Mouse (Mus musculus) intestine, embryonic 16.5 days (tissue): Measurements from ENCODE around the gene Cenpe. TPM values are rescaled to one million over a fixed set of nuclear protein-coding genes. Genes with fewer than 3 reads are reported as not detected.
"Not testable (repeated sequence)": the region's sequence is repeated elsewhere in the genome, so short reads cannot be mapped to it uniquely, and the experiment has no call there.

Experiments used
- ATAC-seq: fragments of 200-750 bp; cut with Nextera tagmentation; 2 replicates; pipeline ENCODE4 v1.8.0; 2017; ENCODE audit warnings: moderate TSS enrichment, moderate library complexity
- H3K27ac ChIP-seq: fragments of 300-500 bp; sonication (generic); 2 replicates; pipeline ENCODE4 v1.5.1; 2014; ENCODE audit warnings: mild to moderate bottlenecking, low read length
- H3K27me3 ChIP-seq: fragments of 300-500 bp; sonication (generic); replicated peaks from 2 replicates; pipeline ENCODE4 v1.6.1; 2014; ENCODE audit warnings: low read length, control low read depth, mixed read lengths; ENCODE audit not compliant: control insufficient read depth, insufficient read depth
- H3K36me3 ChIP-seq: fragments of 300-500 bp; sonication (generic); 2 replicates; pipeline ENCODE4 v1.6.1; 2014; ENCODE audit warnings: low read length, control low read depth; ENCODE audit not compliant: control insufficient read depth, insufficient read depth
- H3K4me1 ChIP-seq: fragments of 300-500 bp; sonication (generic); 2 replicates; pipeline ENCODE4 v1.6.1; 2014; ENCODE audit warnings: low read length, control low read depth, mixed read lengths; ENCODE audit not compliant: control insufficient read depth, insufficient read depth
- H3K4me2 ChIP-seq: fragments of 300-500 bp; sonication (generic); 2 replicates; pipeline ENCODE4 v1.6.1; 2014; ENCODE audit warnings: low read depth, low read length, control low read depth
- H3K4me3 ChIP-seq: fragments of 300-500 bp; sonication (generic); 2 replicates; pipeline ENCODE4 v1.5.1; 2014; ENCODE audit warnings: mild to moderate bottlenecking, low read length
- H3K9ac ChIP-seq: fragments of 300-500 bp; sonication (generic); 2 replicates; pipeline ENCODE4 v1.6.1; 2014; ENCODE audit warnings: low read depth, low read length
- H3K9me3 ChIP-seq: fragments of 300-500 bp; sonication (generic); 2 replicates; pipeline ENCODE4 v1.6.1; 2016; ENCODE audit warnings: low read length, control low read depth; ENCODE audit not compliant: control insufficient read depth
- WGBS: fragments of 180-500 bp; shearing (Covaris S2); extraction: QIAGEN DNeasy Blood & Tissue Kit; methylation state at CpG from one replicate; pipeline ENCODE4 v1.1.7; 2014; 5-methylcytosine and 5-hydroxymethylcytosine counted together
- polyA plus RNA-seq: library from polyadenylated mRNA; unstranded; fragments of >200 nt; fragmentation: Nextera tagmentation; extraction: Ambion mirVana; gene quantifications from 2 replicates; pipeline ENCODE4 v1.2.1, GENCODE M21; 2015

The Cenpe gene
- 14.2 and 18.4 TPM in 2 replicates for polyA plus RNA-seq

GRCm38 (mm10) chr3:135211805-135212657, at the start of gene Cenpe:
Gene Cenpe, plus strand, starts transcription at chr3:135212537.
- peak within 1 kb of the TSS; percentile 77 for H3K9ac ChIP-seq
- H3K27me3 ChIP-seq, result no peaks in the 10 kb centered on the region
- H3K4me2 ChIP-seq, result peak within 1 kb of the TSS; percentile 68
- H3K4me3 ChIP-seq, result peak within 1 kb of the TSS; percentile 91
- no peaks in the 10 kb centered on the region; the same call in 1 of the 2 replicates for H3K36me3 ChIP-seq
- H3K27ac ChIP-seq, result peak within 1 kb of the TSS; percentile 45; the same call in 1 of the 2 replicates
- peak; percentile 95 for ATAC-seq
- no peaks in the 10 kb centered on the region for H3K9me3 ChIP-seq
- no peaks in the 10 kb centered on the region; the same call in 1 of the 2 replicates for H3K4me1 ChIP-seq
- WGBS, result 2% methylated on average over 29 of the region's 29 CpGs

- Histone ChIP-seq H3K4me3 (no peak overlapping the region), H3K27me3 (no peaks in the 10 kb centered on the region), H3K4me1 (no peaks in the 10 kb centered on the region), H3K36me3 (no peaks in the 10 kb centered on the region), H3K9ac (no peak overlapping the region), H3K27ac (no peak overlapping the region), H3K9me3 (no peaks in the 10 kb centered on the region), H3K4me2 (no peak overlapping the region)
- ATAC-seq, result no peak
- WGBS, result 50% methylated on average over 3 of the region's 3 CpGs
Observed at GRCm38 (mm10) chr3:135171898-135172446, 40.4 kb upstream of the Cenpe start.

GRCm38 (mm10) chr3:135191861-135192260, 20.5 kb upstream of the Cenpe start:
- ATAC-seq, result no peak
- H3K9ac ChIP-seq, result no peak overlapping the region
- H3K4me1 ChIP-seq, result no peaks in the 10 kb centered on the region
- H3K4me3 ChIP-seq, result no peak overlapping the region
- no peak overlapping the region for H3K4me2 ChIP-seq
- H3K27ac ChIP-seq, result no peak overlapping the region
- 79% methylated on average over 6 of the region's 6 CpGs for WGBS
- H3K36me3 ChIP-seq, result no peaks in the 10 kb centered on the region
- no peaks in the 10 kb centered on the region for H3K27me3 ChIP-seq
- no peaks in the 10 kb centered on the region for H3K9me3 ChIP-seq

DNA sequence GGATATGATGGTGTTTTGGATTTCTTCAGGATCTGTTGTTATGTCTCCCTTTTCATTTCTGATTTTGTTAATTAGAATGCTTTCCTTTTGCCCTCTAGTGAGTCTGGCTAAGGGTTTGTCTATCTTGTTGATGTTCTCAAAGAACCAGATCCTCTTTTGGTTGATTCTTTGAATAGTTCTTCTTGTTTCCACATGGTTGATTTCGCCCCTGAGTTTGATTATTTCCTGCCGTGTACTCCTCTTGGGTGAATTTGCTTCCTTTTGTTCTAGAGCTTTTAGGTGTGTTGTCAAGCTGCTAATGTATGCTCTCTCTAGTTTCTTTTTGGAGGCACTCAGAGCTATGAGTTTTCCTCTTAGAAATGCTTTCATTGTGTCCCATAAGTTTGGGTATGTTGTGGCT, 14.3 kb upstream of the Cenpe start:
- not testable (repeated sequence) for H3K27ac ChIP-seq, H3K4me2 ChIP-seq, H3K36me3 ChIP-seq, H3K9ac ChIP-seq, H3K27me3 ChIP-seq, ATAC-seq, H3K9me3 ChIP-seq, H3K4me1 ChIP-seq, H3K4me3 ChIP-seq
- WGBS, result 90% methylated on average over 2 of the region's 2 CpGs

DNA sequence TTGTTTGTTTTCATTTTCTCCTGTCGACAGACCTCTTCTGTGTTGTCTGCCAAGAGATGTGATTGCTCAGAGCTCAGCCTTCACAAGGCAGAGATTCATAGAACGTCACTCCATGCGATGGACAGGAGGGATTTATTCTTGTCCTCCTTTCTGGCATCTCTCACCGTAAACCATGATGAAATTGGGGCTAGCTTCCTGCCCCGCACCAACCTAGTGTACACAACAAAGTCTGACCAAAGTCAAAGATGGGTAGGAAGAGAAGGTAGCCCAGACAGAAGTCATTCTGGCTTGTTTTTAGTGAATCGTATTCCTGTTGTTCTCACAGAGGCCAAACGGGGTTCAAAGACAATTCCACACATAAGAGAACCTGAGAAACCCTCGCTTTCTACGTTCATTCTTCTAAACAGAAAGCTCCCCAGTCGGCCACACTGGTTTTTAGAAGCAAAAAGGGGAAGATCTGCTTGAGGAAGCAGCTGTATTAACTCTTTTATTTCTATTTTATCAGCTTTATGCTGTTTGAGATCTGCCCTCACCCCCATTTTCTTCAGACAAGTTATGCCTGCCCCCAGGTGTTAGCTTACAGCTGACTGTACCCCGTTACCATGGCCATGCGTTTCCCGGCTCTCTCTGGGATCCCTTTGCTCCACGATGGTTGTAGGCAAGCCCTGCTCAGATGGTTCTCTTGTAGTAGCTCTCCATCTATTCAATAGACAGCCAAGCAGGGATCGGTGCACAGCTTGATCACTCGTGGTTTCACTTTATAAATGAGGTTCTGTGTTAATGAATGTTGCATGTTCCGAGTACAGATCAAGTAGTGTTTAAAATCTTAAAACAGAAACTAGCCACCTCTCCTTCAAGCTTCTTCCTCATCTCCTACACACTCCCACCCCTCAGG, 11.7 kb upstream of the Cenpe start:
- ATAC-seq, result no peak
- H3K4me1 ChIP-seq, result no peaks in the 10 kb centered on the region
- no peaks in the 10 kb centered on the region for H3K9me3 ChIP-seq
- 85% methylated on average over 17 of the region's 17 CpGs for WGBS
- H3K4me3 ChIP-seq, result no peak overlapping the region
- H3K9ac ChIP-seq, result no peak overlapping the region
- no peak overlapping the region for H3K4me2 ChIP-seq
- H3K27ac ChIP-seq, result no peak overlapping the region
- H3K36me3 ChIP-seq, result no peaks in the 10 kb centered on the region
- no peaks in the 10 kb centered on the region for H3K27me3 ChIP-seq

DNA sequence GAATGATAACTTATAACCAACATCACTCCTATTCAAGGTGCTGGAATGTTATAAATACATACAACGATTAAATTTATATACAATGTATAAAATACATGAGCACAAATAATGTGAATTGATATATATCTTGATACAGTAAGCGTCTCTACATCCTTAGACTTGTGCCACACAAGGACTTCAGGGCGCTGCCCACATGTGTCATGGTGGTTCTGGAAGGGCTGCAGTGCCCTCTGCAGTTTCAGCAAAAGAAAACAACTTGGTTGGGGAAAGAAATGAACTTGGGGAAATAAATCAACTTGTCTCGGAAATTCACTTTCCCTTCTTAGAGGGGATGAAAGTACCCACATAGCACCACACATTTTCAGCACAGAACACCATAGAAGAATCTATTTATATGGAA, 5.7 kb upstream of the Cenpe start:
- ATAC-seq, result no peak
- whole genome bisulfite sequencing, result 40% methylated on average over 4 of the region's 4 CpGs
- no peak overlapping the region for H3K4me2 ChIP-seq

GRCm38 (mm10) chr3:135212658-135213350, 467 bp downstream of the Cenpe start:
- Histone ChIP-seq H3K27me3 (no peaks in the 10 kb centered on the region), H3K36me3 (peaks cover 3% of the 10 kb centered on the region; the same call in 1 of the 2 replicates), H3K4me2 (peak overlapping the region; percentile 68), H3K9ac (peak overlapping the region; percentile 77), H3K4me1 (no peaks in the 10 kb centered on the region; the same call in 1 of the 2 replicates), H3K4me3 (peak overlapping the region; percentile 91), H3K9me3 (no peaks in the 10 kb centered on the region), H3K27ac (peak overlapping the region; percentile 36; the same call in 1 of the 2 replicates)
- WGBS, result 0% methylated on average over 26 of the region's 26 CpGs
- ATAC-seq, result peak; percentile 68

More for the DNA sequence above, 5.7 kb upstream of the Cenpe start:
- H3K4me1 ChIP-seq, result no peaks in the 10 kb centered on the region
- no peak overlapping the region for H3K4me3 ChIP-seq
- H3K36me3 ChIP-seq, result no peaks in the 10 kb centered on the region
- H3K9ac ChIP-seq, result no peak overlapping the region
- no peaks in the 10 kb centered on the region for H3K9me3 ChIP-seq
- H3K27me3 ChIP-seq, result no peaks in the 10 kb centered on the region
- H3K27ac ChIP-seq, result no peak overlapping the region

- H3K36me3 ChIP-seq, result peaks cover 6% of the 10 kb centered on the region; the same call in 1 of the 2 replicates
- no peak overlapping the region for H3K27ac ChIP-seq
- H3K4me3 ChIP-seq, result no peak overlapping the region
- peak; percentile 77 for ATAC-seq
- H3K9me3 ChIP-seq, result no peaks in the 10 kb centered on the region
- H3K4me2 ChIP-seq, result no peak overlapping the region
- H3K9ac ChIP-seq, result no peak overlapping the region
- WGBS, result 77% methylated on average over 3 of the region's 3 CpGs
- H3K4me1 ChIP-seq, result no peaks in the 10 kb centered on the region
- no peaks in the 10 kb centered on the region for H3K27me3 ChIP-seq
Observed at GRCm38 (mm10) chr3:135232058-135232457, 19.7 kb downstream of the Cenpe start.
